Mouse (Mus musculus): ENCODE measurements around the gene Ubxn1.
"Not testable (repeated sequence)": the region's sequence is repeated elsewhere in the genome, so short reads cannot be mapped to it uniquely, and the experiment has no call there.

Gene Ubxn1

GRCm38 (mm10) chr19:8853117-8853516 lies 18.2 kb upstream of the Ubxn1 start:
- in situ Hi-C loops (cut with MboI, MseI): no loop called here

GRCm38 (mm10) chr19:8857689-8858088 lies 13.6 kb upstream of the Ubxn1 start:
- in situ Hi-C loops (cut with MboI, MseI): loop anchor here (5.0 kb wide), 1 partner anchor 250 kb away; no protein-coding TSS in a partner anchor

GRCm38 (mm10) chr19:8859018-8859417 lies 12.3 kb upstream of the Ubxn1 start:
- in situ Hi-C loops (cut with MboI, MseI): loop anchor here (5.0 kb wide), 1 partner anchor 248 kb away; no protein-coding TSS in a partner anchor

- in situ Hi-C loops (cut with MboI, MseI): no loop called here
Observed at GRCm38 (mm10) chr19:8864265-8864664, 7.0 kb upstream of the Ubxn1 start.

- in situ Hi-C loops (cut with MboI, MseI): not testable (repeated sequence)
Observed at GRCm38 (mm10) chr19:8870381-8870780, 915 bp upstream of the Ubxn1 start.

- in situ Hi-C loops (cut with MboI, MseI): no loop called here
Observed at GRCm38 (mm10) chr19:8870838-8871237, 458 bp upstream of the Ubxn1 start.

GRCm38 (mm10) chr19:8872266-8872840 lies 1.1 kb downstream of the Ubxn1 start:
- in situ Hi-C loops (cut with MboI, MseI): no loop called here

GRCm38 (mm10) chr19:8875031-8875430 lies 3.7 kb downstream of the Ubxn1 start:
- in situ Hi-C loops (cut with MboI, MseI): no loop called here

GRCm38 (mm10) chr19:8880311-8881033 lies 9.2 kb downstream of the Ubxn1 start, which contains the start of gene Uqcc3:
Uqcc3 (minus strand) TSS chr19:8880923.
- in situ Hi-C loops (cut with MboI, MseI): no loop called here

GRCm38 (mm10) chr19:8881034-8881392 lies 9.7 kb downstream of the Ubxn1 start:
- in situ Hi-C loops (cut with MboI, MseI): no loop called here

GRCm38 (mm10) chr19:8883616-8884015 lies 12.3 kb downstream of the Ubxn1 start, which contains the start of the genes Lbhd1 and Gm49403:
Lbhd1 (plus strand) TSS chr19:8883732.
Gm49403 (plus strand) TSS chr19:8883930.
- in situ Hi-C loops (cut with MboI, MseI): no loop called here

- in situ Hi-C loops (cut with MboI, MseI): no loop called here
Observed at GRCm38 (mm10) chr19:8886916-8887584, 15.8 kb downstream of the Ubxn1 start.

- in situ Hi-C loops (cut with MboI, MseI): no loop called here
Observed at GRCm38 (mm10) chr19:8887585-8888463, 16.5 kb downstream of the Ubxn1 start.

- in situ Hi-C loops (cut with MboI, MseI): no loop called here
Observed at GRCm38 (mm10) chr19:8888511-8889385, 17.5 kb downstream of the Ubxn1 start, which contains the start of the genes 1810009A15Rik and Gm49416. 1810009A15Rik (plus strand) TSS chr19:8888853. Gm49416 (plus strand) TSS chr19:8888926.

- in situ Hi-C loops (cut with MboI, MseI): no loop called here
Observed at GRCm38 (mm10) chr19:8892829-8893766, 21.8 kb downstream of the Ubxn1 start, which contains the start of gene Ints5. Ints5 (plus strand) TSS chr19:8893005.

- in situ Hi-C loops (cut with MboI, MseI): loop anchor here (5.0 kb wide), 1 partner anchor 47 kb away; the partner anchor contains the start of gene Mta2
Observed at GRCm38 (mm10) chr19:8895397-8895960, 24.2 kb downstream of the Ubxn1 start.

- in situ Hi-C loops (cut with MboI, MseI): loop anchor here (5.0 kb wide), 1 partner anchor 46 kb away; the partner anchor contains the start of gene Mta2
Observed at GRCm38 (mm10) chr19:8896231-8896630, 24.9 kb downstream of the Ubxn1 start.

- in situ Hi-C loops (cut with MboI, MseI): loop anchor here (5.0 kb wide), 1 partner anchor 45 kb away; the partner anchor contains the start of gene Mta2
Observed at GRCm38 (mm10) chr19:8897211-8897864, 26.0 kb downstream of the Ubxn1 start.
